Mouse (Mus musculus) Patski (cell line): Measurements from ENCODE around the gene Robo1. TPM values are rescaled to one million over a fixed set of nuclear protein-coding genes. Genes with fewer than 3 reads are reported as not detected.

Source experiments
- ATAC-seq: fragments of 100-300 bp; one replicate; pipeline ENCODE4 v1.8.0; 2021
- CTCF ChIA-PET: fragments of 350-600 bp; sonication (Branson Sonifier 250); formaldehyde crosslinking; loops from one replicate; lab custom pipeline; 2022; ENCODE audit warnings: inconsistent platforms; lab: Charles Lee
- POLR2A ChIA-PET: fragments of 350-600 bp; sonication (Branson Sonifier 250); formaldehyde crosslinking; loops from one replicate; lab custom pipeline; 2022; ENCODE audit warnings: antibody characterized with exemption, inconsistent platforms; lab: Charles Lee
- DNase-seq: peaks from one replicate; pipeline ENCODE4 v3.0.0-alpha.2; 2011; ENCODE audit warnings: low read depth, low spot score
- H3K27me3 ChIP-seq: fragments of 371-371 bp; one replicate; pipeline ENCODE4 v1.5.1; 2021
- CTCF ChIP-seq: fragments of 100-300 bp; IDR thresholded peaks from one replicate; pipeline ENCODE4 v1.5.1; 2021
- in situ Hi-C: fragments of 300-500 bp; cut with MboI; formaldehyde crosslinking; loops from 3 replicates; pipeline ENCODE4 v1.11.1; 2018; ENCODE audit warnings: low pct_unique_long_range_greater_than_20kb, mixed read lengths
- polyA plus RNA-seq: library from polyadenylated mRNA; unstranded; gene quantifications from one replicate; pipeline ENCODE4 v1.2.3, GENCODE M21; 2021

The Robo1 gene
- polyA plus RNA-seq, 1 experiment from 2014 or later = not detected

DNA sequence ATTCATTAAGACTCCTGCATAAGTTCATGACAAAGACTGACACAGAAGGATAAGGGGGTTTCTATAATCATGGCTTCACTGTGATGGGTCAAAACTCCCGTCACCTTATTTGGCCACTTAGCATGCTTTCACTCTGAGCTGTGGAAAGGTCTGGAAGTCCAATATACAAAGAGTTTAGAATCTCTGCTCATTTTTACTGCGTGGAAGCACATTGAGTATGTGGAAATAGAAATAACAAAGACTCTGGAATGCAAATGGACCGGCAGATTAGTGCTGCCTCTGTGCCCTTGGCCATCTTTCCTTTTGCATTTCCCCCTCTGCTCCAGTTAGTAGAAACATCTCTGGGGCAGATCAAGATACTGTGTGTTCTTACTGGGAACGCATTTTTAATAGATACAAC is 697.7 kb downstream of the Robo1 start:
- in situ Hi-C loops = no loop called here
- H3K27me3 ChIP-seq = peaks cover 6% of the 10 kb centered on the region
- CTCF ChIA-PET = no interaction called here
- no peak for TF ChIP-seq CTCF
- DNase-seq (no peak), ATAC-seq (no peak)
- POLR2A ChIA-PET = no interaction called here

DNA sequence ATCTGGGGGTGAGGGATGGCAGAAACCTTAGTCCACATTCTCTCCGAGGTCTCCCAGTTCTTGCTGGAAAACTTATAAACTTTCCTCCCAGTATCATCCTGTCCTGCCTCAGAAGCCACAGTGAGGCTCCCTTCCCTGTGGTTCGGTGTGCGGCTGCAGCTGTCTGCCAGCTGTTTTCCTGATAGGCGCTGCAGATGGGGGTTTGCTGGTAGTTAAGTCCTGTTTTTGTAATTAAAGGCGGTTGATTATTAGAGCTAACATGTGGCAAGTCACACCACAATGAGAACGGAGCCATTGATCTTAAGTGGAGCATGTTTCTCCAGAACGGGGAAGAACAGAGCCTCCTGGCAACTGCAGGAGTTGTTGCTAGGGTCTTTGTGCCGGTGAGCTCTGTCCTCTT is 699.3 kb downstream of the Robo1 start:
- ATAC-seq (no peak), DNase-seq (no peak)
- no peak for TF ChIP-seq CTCF
- ChIA-PET CTCF (no interaction called here), POLR2A (no interaction called here)
- in situ Hi-C loops = no loop called here
- H3K27me3 ChIP-seq = peaks cover 6% of the 10 kb centered on the region

DNA sequence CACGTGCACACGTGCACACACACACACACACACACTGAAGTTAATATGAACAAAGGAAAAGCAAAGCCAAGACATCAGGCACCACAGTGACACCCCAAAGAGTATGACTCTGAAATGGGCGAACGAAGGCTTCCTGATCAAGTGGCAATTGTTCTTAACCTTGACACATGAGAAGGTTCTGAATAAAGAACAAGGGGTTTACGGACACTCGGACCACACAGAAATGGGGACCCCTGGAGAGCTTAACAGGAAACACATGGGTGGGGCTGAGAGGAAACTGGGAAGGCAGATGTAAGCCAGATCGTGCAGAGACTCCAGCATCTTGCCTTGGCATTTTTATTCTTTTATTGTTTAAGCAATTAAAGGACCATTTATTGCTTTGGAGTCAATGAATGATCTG is 703.2 kb downstream of the Robo1 start:
- ATAC-seq (no peak), DNase-seq (no peak)
- in situ Hi-C loops = no loop called here
- ChIA-PET CTCF (interaction anchor here (1.1 kb wide), 1 partner anchor 17 kb away, joined by 3 read pairs; no protein-coding TSS in a partner anchor), POLR2A (no interaction called here)
- peaks cover 6% of the 10 kb centered on the region for H3K27me3 ChIP-seq
- TF ChIP-seq CTCF = no peak

DNA sequence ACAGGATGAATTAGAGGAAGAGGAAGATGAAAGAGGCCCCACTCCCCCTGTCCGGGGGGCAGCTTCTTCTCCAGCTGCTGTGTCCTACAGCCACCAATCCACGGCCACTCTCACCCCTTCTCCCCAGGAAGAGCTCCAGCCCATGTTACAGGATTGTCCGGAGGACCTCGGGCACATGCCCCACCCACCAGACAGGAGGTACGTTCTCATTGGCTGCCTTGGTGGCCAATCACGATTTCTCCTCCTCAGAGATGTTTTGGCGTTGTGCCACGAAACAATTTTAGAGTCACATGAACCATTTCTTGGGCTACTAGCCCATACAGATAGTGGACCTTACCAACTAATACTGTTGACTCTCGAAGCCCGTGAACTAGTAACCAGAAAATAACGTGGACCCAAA is 704.8 kb downstream of the Robo1 start:
- peaks cover 6% of the 10 kb centered on the region for H3K27me3 ChIP-seq
- POLR2A ChIA-PET = no interaction called here
- ATAC-seq (no peak), DNase-seq (no peak)
- CTCF ChIA-PET = no interaction called here
- in situ Hi-C loops = no loop called here
- TF ChIP-seq CTCF = no peak

DNA sequence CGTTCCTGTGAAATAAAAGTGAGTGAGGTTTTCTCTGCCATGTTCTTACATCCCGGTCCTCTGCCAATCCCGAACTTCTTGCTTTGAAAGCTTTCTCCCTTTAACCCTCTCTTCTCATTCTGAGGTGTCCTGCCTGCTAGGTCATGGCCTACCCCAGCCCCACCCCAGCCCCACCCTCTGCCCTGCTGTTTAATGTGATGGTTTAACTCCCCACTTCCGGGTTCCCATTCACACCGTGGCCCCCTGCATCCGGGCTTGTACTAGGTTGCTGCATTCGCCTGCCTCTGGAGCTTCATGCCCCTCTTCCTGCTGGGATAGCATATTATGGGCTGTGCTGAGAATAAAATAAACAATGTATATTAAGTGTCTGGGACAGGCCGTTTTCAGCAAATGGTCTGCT is 706.4 kb downstream of the Robo1 start:
- no peak for ATAC-seq
- no peak for TF ChIP-seq CTCF
- H3K27me3 ChIP-seq = no peaks in the 10 kb centered on the region
- POLR2A ChIA-PET = no interaction called here
- no peak for DNase-seq
- in situ Hi-C loops = no loop called here
- CTCF ChIA-PET = no interaction called here

DNA sequence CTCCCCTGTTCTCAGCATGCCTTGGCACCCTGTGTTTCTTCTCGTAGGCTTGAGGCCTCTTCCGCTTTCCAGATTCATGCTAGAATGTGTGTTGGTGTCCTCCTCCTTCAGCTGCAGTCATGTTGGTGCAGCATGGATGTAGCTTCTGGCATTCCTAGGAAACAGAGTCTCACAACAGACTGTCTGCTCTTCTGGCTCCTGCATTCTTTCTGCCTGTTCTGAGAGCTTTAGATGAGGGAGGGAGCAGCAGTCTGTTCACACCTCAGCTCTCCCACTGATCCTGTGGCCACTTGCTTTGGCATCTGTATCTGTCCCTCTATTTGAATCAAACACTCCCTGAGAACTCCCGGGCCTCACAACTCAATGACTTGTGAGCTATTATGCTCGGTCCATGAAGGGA is 707.9 kb downstream of the Robo1 start:
- TF ChIP-seq CTCF = no peak
- no peak for DNase-seq
- ChIA-PET POLR2A (no interaction called here), CTCF (no interaction called here)
- in situ Hi-C loops = no loop called here
- H3K27me3 ChIP-seq = peaks cover under 1% of the 10 kb centered on the region
- no peak for ATAC-seq

DNA sequence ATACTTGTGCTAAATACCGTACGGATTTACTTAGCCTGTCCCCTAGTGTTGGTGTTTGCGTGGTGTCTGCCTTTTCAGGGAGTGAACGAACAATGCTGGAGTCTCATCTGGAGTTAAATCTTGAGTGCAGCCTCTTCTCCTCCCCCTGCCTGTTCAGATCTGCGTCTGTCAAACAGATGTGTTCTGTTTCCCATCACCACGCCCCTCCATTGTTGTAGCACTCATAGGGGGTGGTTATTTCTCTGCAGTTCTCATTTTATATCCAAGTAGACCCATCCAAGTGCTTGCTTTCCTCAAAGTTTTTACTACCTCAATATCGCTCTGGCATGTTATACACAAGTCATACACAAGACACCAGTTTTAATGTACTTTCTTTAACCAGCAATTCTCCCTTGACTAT is 708.7 kb downstream of the Robo1 start:
- POLR2A ChIA-PET = no interaction called here
- CTCF ChIA-PET = no interaction called here
- in situ Hi-C loops = no loop called here
- DNase-seq = no peak
- TF ChIP-seq CTCF = no peak
- ATAC-seq = no peak
- H3K27me3 ChIP-seq = peaks cover 6% of the 10 kb centered on the region

DNA sequence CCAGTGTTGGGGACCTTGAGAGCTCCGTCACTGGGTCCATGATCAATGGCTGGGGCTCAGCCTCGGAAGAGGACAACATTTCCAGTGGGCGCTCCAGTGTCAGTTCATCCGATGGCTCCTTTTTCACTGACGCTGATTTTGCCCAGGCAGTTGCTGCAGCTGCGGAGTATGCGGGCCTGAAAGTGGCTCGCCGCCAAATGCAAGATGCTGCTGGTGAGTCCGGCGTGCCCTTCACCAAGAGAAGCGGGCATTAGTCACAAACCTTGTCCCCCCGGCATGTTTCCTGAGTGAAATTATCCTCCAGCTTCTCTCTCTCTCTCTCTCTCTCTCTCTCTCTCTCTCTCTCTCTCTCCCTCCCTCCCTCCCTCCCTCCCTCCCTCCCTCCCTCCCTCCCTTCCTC is 716.2 kb downstream of the Robo1 start:
- DNase-seq (no peak), ATAC-seq (no peak)
- in situ Hi-C loops = no loop called here
- POLR2A ChIA-PET = no interaction called here
- TF ChIP-seq CTCF = no peak
- H3K27me3 ChIP-seq = peaks cover 12% of the 10 kb centered on the region
- CTCF ChIA-PET = no interaction called here

DNA sequence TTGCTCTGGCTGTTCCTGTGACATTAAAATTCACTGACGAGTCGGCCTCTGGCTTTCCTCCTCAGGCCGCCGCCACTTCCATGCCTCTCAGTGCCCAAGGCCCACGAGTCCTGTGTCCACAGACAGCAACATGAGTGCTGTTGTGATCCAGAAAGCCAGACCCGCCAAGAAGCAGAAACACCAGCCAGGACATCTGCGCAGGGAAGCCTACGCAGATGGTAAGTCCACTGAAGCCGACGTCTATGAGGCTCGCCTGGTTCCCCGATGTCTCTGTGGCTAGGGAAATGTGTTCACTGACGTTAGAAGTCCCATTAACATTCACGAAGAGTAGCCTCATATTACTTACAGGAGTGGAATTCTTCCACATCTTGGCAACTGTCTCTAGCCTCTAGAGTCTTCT is 719.6 kb downstream of the Robo1 start:
- no peak for TF ChIP-seq CTCF
- ChIA-PET POLR2A (no interaction called here), CTCF (no interaction called here)
- no peak for DNase-seq
- ATAC-seq = no peak
- H3K27me3 ChIP-seq = peaks cover 10% of the 10 kb centered on the region
- in situ Hi-C loops = no loop called here

DNA sequence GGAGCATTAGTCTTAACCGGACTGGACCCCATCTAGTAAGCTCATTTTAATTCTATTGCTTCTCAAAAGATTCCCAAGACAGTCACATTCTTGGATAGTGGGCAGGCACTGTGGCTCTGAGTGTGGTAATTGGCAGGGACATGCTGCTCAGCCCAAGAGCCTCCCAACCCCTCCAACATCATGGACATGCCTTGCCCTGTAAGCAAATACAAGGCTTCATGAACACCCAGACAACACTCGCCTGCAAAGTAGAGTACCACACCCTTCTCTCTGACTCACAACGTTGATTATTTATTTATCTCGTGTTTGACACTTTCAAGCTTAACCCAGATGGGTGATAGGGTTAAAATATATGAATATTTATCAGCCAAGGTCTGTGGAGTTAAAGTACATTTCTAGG is 722.9 kb downstream of the Robo1 start:
- no peak for DNase-seq
- ATAC-seq = no peak
- in situ Hi-C loops = no loop called here
- no peak for TF ChIP-seq CTCF
- H3K27me3 ChIP-seq = peaks cover 8% of the 10 kb centered on the region
- ChIA-PET CTCF (no interaction called here), POLR2A (no interaction called here)

DNA sequence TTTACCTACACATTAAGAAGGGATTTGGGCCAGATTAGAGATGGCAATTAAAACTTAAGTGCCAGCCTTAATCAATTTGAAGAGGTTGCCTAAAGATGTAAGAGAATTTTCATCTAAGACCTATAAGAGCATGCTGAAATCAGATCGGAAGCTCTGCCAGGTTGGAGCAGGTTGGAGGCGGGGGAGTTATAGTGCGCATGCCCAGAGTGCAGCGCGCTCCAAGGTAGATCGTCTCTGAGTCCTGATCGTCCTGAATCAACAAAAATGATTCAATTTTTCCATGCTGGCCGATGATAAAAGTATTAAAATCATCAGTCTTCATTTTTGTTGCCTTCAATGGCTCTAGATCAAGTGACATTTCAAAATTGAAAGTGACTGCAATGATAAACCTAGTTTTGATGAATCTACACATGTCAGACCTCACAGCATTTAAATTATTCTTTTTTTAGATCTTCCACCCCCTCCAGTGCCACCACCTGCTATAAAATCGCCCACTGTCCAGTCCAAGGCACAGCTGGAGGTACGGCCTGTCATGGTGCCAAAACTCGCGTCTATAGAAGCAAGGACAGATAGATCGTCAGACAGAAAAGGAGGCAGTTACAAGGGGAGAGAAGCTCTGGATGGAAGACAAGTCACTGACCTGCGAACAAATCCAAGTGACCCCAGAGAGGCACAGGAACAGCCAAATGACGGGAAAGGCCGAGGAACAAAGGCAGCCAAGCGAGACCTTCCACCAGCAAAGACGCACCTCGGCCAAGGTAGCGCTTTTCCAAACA is 727.3 kb downstream of the Robo1 start:
- in situ Hi-C loops = no loop called here

DNA sequence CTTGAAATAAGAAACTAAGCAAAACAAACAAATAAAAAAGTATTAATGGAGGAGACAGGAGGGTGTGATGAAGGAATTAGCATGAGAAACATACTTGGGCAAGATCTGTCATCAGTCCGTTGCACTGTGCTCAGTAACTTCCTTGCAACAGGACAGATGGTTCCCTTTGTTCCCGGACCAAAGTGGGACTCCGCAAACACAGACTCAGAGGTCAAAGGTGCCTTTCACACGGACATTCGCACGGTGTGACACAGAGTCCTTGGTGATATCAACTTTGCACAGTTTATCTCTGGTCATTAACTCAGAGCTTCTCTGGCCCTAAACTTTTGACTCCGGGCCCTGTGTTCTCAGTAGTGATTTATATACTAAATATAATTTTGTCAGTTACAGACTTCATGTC is 730.4 kb downstream of the Robo1 start:
- ChIA-PET CTCF (no interaction called here), POLR2A (no interaction called here)
- ATAC-seq (no peak), DNase-seq (no peak)
- peaks cover 4% of the 10 kb centered on the region for H3K27me3 ChIP-seq
- in situ Hi-C loops = no loop called here
- TF ChIP-seq CTCF = no peak

More for the DNA sequence above, 727.3 kb downstream of the Robo1 start:
- TF ChIP-seq CTCF = no peak
- POLR2A ChIA-PET = no interaction called here
- no peak for ATAC-seq
- no peak for DNase-seq
- CTCF ChIA-PET = no interaction called here
- peaks cover 6% of the 10 kb centered on the region for H3K27me3 ChIP-seq
